Mouse (Mus musculus) cerebellum, adult 9-10 months (tissue): ENCODE data around the gene C130026I21Rik.
"Not testable (repeated sequence)": the region's sequence is repeated elsewhere in the genome, so short reads cannot be mapped to it uniquely, and the experiment has no call there.

Source experiments
- DNase-seq: peaks from one replicate; pipeline ENCODE4 v3.0.0; 2022

Gene C130026I21Rik

DNA sequence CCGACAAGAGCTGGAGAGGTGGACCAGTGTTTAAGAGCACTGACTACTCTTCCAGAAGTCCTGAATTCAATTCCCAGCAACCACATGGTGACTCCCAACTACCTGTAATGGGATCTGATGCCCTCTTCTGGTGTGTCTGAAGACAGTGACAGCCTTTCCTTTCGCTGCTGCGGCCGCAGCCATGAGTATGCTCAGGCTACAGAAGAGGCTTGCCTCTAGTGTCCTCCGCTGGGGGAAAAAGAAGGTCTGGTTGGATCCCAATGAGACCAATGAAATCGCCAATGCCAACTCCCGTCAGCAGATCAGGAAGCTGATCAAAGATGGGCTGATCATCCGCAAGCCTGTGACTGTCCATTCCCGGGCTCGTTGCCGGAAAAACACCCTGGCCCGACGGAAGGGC, 258.4 kb downstream of the C130026I21Rik start:
- not testable (repeated sequence) for DNase-seq

DNA sequence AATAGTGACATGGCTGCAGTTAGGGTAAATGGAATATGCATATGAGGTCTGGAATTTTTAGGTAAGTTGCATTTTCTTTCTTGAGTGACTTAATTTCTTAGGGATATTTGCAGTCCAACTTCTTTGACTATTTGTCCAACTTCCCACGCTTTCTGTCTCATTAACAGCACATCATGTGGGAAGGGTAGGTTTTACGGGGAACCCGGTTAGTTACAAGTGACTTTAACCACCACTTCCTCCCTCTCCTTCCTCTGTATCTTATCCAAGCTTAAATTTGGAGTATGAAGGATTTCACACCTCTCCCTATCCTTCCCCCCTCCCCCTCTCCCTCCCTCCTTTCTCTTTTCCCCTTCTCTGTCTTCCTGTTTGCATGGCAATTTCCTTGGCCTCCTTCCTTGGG, 259.4 kb downstream of the C130026I21Rik start:
- not testable (repeated sequence) for DNase-seq

DNA sequence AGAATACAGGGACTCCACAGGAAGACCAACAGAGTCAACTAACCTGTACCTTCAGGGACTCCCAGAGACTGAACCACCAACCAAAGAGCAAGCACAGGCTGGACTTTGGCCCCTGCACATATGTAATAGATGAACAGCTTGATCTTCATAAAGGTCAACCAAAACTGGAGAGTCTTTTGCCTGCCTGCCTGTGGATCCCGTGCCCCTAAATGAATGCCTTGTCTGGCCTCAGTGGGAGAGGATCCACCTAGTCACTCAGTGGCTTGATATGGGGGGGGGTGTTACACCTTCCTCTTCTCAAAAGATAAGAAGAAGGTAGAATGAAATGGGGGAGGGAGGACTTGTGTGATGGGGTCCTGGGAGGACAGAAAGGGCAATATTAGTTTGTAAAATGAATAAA, 262.6 kb downstream of the C130026I21Rik start:
- DNase-seq = not testable (repeated sequence)

DNA sequence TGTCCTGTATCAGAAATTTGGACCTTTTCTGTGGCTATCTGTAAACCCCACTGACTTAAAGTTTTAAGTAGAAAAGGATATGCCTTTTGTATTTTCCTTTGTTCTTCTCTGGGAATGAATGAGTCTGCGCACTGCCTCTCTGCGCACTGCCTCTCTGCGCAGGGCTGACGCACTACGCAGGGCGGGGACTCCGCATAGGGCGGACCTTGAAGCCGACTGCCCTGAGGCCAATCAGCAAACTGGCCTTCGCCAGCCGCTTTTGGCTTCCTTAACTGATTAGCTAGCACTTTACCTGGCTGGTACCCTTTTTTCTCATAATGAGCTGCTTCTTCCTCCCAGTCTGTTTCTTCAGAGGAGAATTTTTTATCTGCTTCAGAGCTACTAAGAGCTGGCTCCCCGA, 271.1 kb downstream of the C130026I21Rik start:
- not testable (repeated sequence) for DNase-seq

DNA sequence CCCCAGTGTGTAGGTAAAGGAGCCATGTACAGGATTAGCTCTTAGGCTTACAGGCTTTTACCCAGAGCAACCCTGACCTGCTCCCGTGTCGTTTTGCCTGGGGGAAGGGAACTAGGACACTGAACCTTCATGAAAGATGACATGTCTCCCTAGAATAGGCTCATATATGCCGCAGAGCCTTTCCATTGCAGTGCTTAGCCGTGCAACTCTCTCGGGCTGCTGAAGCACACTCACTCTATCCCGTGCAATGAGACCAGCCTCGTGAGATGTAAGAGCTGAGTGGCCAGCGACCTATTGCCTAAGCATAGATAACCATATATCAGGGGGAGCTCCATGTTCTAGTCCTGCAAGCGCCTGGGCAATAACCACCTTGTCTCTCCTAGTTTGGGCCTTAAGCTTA, 274.1 kb downstream of the C130026I21Rik start:
- DNase-seq = not testable (repeated sequence)

DNA sequence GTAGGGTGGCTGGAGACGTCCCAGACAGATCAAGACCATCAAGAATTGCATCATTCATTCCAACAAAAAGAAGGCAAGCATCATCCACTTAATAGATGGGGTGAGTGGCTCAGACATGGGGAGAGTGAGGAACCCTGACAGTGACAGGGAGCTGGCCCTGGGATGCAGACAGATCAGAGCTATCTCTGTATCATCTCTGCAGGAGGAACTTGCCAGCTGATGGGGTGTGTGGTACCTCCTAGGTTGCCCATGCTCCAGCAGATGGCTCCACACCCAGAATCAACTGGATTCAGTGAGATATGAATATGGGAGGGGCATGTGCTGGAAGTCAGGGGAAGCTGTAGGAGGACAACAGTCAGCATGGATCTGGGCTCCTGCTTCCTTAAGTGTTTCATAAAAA, 275.9 kb downstream of the C130026I21Rik start:
- DNase-seq = not testable (repeated sequence)

DNA sequence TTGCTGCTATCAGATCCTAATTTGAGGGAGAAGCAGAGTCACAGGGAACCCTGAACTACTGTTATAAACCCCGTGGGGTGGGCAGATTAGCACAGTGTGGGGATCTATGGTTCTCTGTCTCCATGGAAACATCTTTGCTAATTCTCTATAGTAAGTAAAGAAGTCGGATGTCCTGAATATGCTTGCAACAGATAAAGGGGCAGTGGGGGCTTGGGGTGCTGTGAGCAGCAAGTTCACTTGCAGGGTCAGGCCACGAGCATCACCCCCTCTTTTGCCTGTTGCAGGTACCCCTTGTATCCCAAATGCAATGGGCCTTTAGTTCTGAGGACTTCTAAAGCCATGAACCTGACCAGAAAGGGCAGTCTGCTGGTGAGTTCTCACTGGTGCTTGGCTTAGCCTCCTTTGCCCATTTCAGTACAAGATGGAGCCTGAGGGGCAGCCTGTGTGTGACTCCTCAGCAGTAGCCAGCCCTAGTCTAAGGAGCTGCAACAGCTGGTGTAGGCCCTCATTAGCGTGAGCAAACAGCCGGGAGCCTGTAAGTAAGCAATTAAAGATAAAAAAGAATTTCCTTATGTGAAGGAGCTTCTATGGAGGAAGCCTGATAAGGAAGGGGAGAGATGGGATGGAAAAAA, 276.6 kb downstream of the C130026I21Rik start:
- DNase-seq = not testable (repeated sequence)

DNA sequence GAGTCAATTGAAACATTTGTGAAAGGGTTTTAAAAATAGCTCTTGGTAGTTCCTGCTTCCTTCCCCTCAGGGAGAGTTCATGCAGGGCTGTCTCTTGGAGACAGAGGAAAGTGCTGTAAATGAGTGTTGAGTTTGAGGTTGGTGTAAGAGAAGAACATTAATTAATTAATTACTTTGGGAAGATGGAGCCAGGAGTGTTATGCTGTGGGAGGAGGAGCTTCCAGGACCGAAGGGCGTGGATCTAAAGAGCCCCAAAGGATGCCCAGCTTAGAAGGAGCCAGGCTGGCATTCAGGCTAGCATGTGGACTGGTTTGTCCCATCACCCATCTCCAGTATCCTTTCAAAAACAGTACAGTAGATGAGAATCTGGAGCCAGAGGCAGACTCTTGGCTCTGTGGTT, 277.1 kb downstream of the C130026I21Rik start:
- DNase-seq = not testable (repeated sequence)

DNA sequence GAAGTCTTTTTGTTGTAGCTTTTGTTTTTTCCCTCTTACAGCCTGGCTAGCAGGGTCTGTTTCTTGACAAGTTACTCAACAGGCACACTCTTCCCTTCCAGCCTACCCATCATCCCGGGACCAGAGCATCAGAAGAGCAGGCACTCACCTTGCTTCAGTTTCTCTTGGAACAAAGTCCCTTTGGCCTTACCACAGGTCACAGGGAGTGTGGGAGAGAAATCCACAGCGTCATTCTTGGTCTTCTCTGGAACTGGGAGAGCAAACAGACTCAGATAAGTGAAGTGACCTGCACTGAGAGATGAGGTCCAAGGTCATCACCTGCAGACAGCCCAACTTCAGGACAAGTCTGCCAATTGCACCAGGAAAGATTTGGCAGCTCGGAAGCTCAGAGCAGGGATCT, 277.5 kb downstream of the C130026I21Rik start:
- DNase-seq = not testable (repeated sequence)

DNA sequence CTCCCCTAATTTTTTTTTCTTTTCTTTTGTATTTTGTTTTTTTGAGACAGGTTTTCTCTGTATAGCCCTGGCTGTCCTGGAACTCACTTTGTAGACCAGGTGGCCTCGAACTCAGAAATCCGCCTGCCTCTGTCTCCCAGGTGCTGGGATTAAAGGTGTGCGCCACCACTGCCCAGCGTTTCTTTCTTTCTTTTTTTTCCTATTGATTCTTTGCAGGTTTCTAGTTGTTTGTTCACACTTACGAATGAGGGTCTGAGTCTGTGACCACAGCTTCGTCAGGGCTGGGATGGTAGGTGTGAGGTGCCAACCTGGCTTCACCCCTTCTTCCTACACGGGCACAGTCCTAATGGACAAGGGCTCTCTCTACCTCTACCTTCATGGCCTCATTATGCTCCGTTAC, 281.3 kb downstream of the C130026I21Rik start:
- not testable (repeated sequence) for DNase-seq

DNA sequence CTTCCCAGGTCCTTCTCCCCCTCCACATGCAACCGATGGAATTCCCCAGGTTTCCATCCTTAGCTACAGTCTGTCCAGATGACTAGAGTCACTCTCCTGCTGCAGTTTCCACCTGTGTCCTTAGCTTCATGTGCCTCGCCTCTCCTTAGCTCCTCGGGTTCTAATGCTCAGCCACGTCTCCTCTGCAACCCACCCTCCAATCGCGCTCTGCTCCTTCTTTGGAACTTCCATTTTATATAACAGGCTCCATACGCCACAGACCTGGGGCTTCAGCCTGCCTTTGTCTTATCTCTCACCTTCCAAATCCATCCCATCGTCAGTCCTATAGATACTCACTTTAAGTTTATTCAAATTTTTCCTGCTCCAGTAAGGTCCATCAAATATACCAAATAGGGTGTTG, 282.6 kb downstream of the C130026I21Rik start:
- not testable (repeated sequence) for DNase-seq

DNA sequence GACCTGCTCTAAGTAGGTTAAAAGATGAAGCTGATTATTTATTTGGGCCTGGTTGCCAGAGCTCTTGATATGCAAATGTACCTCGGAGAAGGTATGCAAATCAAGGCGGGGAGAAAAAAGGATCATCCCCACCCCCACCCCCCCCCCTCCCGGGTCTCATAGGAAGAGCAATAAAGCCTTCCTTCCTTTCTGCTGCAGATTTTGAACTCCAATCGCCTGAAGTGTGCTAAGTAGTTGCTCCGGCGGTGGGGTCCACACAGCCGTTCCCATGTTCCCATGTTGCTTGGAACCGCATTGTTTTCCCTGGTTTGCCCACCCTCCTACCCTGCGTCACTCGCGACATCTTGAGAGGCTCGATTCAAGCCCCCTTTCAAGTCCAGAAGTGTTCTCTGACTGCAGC, 308.6 kb downstream of the C130026I21Rik start:
- not testable (repeated sequence) for DNase-seq

DNA sequence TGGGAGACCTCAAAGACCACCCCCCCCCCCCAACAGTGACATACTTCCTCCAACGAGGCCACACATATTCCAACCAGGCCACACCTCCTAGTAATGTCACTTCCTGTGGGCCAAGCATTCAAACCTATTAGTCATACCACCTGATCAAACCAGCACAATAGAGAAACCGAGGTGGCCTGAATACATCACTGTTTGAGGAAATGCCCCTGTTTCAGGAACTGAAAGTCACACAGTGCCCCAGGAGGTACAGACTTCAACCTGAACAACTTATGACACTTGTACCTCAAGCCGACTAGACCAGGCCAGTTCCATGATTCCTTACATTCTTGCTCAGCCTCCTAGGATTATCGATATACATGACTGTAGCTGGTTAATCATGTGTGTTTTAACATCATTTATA, 312.7 kb downstream of the C130026I21Rik start:
- DNase-seq = not testable (repeated sequence)

DNA sequence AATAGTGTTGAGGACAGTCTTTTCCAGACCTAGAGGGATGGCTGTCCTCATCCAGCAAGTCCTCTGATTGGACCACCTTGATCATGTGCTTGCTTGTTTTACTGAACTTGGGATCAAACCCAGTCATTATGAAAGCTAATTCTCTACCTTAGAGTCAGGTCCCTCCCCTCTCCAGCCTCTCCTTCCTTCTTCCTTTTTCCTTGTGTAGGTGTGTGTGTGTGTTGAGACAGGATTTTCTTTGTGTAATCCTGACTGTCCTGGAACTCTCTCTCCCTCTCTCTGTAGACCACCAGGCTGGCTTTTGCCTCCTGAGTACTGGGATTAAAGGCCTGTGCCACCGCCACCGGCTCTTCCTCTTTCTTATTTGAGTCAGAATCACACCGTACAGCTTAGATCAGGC, 313.6 kb downstream of the C130026I21Rik start:
- not testable (repeated sequence) for DNase-seq

DNA sequence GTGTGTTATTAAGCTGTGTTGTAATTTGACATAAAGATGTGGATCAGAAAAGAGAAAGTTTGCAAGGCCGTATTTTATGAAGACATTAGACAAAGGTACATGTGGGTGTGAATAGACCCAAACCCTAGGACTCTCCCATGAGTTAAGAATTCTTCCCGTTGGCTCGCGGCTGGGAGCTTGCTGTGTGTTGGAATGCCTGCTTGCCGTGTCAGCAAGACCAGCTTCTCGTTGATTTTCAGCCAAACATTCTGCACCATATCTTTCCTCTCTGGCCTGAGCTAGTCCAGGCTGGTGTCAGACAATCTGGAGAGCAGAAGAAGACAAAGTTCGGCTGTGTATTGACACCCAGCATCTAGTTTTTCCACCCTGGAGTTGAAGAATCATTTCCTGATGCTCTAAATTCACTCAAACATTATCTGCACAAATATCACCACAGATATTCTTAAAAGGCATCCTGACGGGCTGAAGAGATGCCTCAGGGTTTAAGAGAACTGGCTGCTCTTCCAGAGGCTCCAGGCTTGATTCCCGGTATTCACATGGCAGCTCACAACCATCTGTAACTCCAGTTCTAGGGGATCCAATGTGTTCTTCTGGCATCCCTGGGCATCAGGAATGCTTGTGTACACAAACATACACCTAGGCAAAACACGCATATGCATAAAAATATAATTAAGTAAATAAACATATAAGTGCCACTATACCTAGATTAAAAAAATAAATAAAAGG, 317.7 kb downstream of the C130026I21Rik start:
- peak; percentile 75 for DNase-seq

DNA sequence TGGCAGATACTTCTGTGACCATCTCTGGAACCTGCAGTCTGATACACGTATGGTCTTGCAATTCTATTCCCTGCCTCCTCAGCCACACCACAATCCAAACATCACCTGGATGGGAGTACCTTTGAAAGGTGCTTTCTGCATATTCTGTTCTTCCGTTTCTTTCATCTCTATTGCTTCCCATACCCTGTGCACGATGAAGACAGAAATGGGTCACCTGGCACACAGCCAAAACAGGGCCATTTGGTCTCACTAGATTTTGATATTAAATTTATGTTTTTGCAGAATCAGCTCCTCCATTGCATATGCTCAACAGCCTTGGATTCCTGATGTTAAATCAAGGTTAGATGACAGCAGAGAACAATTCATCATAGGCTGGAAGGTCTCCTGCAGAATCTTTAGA, 318.8 kb downstream of the C130026I21Rik start:
- peak; percentile 49 for DNase-seq

DNA sequence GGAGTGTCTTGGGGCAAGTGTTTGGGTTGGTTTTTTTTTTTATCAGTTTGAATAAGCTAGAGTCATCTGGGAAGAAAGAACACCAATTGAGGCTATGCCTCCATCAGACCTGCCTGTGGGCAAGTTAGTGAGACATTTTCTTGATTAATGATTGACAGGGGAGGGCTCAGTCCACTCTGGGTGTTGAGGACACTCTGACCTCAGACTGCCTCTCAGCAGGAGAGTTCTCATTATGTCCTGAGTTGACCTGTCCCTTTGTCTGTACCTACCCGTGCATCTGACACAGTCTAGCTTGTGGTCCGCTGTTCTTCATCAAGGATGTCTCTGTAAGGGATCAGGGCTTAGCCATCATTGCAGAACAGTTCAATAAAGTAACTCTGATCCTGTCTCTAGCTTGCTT, 323.0 kb downstream of the C130026I21Rik start:
- DNase-seq = no peak

DNA sequence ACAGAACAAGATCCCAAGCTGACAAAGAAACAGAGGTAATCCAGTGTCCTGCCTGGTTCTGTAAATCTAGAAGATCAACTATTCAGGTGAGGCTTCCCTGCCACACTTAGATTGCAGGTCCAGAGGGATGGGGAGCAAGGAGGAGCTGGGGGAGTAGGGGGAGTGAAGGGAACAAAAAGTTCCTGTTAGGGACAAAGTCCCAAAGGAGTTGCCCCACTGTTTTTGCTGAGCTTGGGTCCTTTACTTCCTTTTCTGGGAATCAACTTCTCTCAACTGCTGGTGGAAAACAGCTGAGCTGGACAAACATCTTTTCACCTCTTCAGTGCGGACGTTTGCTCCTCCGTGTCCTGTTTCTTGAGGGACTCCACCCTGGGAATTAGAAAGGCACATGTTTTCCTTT, 324.4 kb downstream of the C130026I21Rik start:
- no peak for DNase-seq

DNA sequence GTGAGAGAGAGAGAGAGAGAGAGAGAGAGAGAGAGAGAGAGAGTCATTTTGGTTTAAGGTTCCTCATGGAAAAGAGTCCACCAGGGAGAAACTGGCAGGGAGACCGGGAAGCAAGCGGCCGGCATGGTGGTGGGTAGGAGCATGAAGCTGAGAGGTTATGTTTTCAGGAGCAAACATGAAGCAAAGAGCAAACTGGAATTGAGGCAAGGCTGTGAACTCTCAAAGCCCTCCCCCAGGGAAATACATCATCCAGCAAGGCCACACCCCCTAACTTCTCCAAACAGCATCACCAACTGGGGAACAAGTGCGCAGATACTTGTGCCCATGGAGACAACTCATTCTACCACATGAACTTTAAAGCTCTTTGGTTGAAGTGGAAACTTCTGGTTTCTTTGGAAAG, 326.8 kb downstream of the C130026I21Rik start:
- DNase-seq = no peak
